Mouse (Mus musculus): ENCODE measurements around the gene 1700074P13Rik.
"Not testable (repeated sequence)": the region's sequence is repeated elsewhere in the genome, so short reads cannot be mapped to it uniquely, and the experiment has no call there.

1700074P13Rik gene

GRCm38 (mm10) chr6:40940457-40940856 is at the start of gene 1700074P13Rik:
1700074P13Rik (minus strand) TSS chr6:40940557.
- no peak for DNase-seq (ENCODE audit: low spot score in 2 of 2)

- DNase-seq (ENCODE audit: low spot score in 2 of 2), result not testable (repeated sequence)
Observed at GRCm38 (mm10) chr6:40964454-40964853, 24.1 kb upstream of the 1700074P13Rik start, which contains the start of gene 1810009J06Rik. 1810009J06Rik (plus strand) TSS chr6:40964754.

- no peak for DNase-seq (ENCODE audit: low spot score in 2 of 2)
Observed at GRCm38 (mm10) chr6:40953716-40954115, 13.4 kb upstream of the 1700074P13Rik start.

- DNase-seq (ENCODE audit: low spot score in 2 of 2), result no peak
Observed at GRCm38 (mm10) chr6:40951770-40952169, 11.4 kb upstream of the 1700074P13Rik start, which contains the start of gene Gm4744. Gm4744 (minus strand) TSS chr6:40951870.

GRCm38 (mm10) chr6:40919954-40920353 is 20.4 kb downstream of the 1700074P13Rik start:
- DNase-seq (ENCODE audit: low spot score in 2 of 2), result no peak

GRCm38 (mm10) chr6:40900287-40900686 is 40.1 kb downstream of the 1700074P13Rik start, which contains the start of gene Prss58:
Prss58 (minus strand) TSS chr6:40900387.
- DNase-seq (ENCODE audit: low spot score in 2 of 2), result no peak

- DNase-seq (ENCODE audit: low spot score in 2 of 2), result no peak
Observed at GRCm38 (mm10) chr6:40894716-40895115, 45.6 kb downstream of the 1700074P13Rik start.

GRCm38 (mm10) chr6:40893577-40893976 is 46.8 kb downstream of the 1700074P13Rik start:
- no peak for DNase-seq (ENCODE audit: low spot score in 2 of 2)

- no peak for DNase-seq (ENCODE audit: low spot score in 2 of 2)
Observed at GRCm38 (mm10) chr6:40891754-40892153, 48.6 kb downstream of the 1700074P13Rik start.

GRCm38 (mm10) chr6:40890973-40891372 is 49.4 kb downstream of the 1700074P13Rik start:
- no peak for DNase-seq (ENCODE audit: low spot score in 2 of 2)

- DNase-seq (ENCODE audit: low spot score in 2 of 2), result no peak
Observed at GRCm38 (mm10) chr6:40887394-40887793, 53.0 kb downstream of the 1700074P13Rik start, which contains the start of gene Moxd2. Moxd2 (minus strand) TSS chr6:40887494.

Measured in urinary bladder, postnatal 36 days (tissue).